Mouse (Mus musculus): ENCODE measurements around the gene Kif26b. TPM values are rescaled to one million over a fixed set of nuclear protein-coding genes. Genes with fewer than 3 reads are reported as not detected.

Kif26b gene
- polyA plus RNA-seq, 1 experiment from 2014 or later: 0.44 TPM

DNA sequence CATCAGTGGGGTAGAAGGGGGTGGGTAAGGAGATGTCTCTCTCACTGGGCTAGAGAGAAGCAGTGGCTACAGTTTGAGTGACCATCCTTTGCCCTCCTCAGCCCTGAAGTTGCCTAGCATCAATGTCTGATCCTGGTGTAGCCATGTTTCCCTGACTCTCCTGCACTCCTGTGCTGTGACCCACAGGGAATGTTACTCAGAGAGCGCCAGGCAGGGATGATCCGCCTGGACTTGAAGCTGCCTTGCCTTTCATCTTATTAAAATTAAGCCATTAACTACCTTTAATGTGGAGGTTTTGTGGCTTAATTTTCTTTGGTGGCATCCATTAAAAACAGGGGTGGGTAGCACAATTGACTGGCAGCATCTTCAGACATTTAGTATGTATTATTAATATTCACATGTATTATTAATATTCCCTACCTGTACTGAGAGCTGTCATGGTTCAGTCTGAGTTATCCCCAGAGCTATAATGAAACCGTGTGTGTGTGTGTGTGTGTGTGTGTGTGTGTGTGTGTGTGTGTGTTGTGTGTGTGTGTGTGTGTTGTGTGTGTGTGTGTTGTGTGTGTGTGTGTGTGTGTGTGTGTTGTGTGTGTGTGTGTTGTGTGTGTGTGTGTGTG is 233.3 kb downstream of the Kif26b start:
- no peak for ATAC-seq
- Histone ChIP-seq H3K9ac (replicated peaks; ENCODE audit: low read depth) (no peak overlapping the region), H3K4me2 (replicated peaks; ENCODE audit: low read depth, low read length) (no peak overlapping the region), H3K4me1 (ENCODE audit: insufficient read depth, low read depth, low read length) (no peaks in the 10 kb centered on the region), H3K4me3 (ENCODE audit: low read depth, low read length) (no peak overlapping the region), H3K27me3 (replicated peaks; ENCODE audit: insufficient read depth, low read length) (no peaks in the 10 kb centered on the region), H3K36me3 (ENCODE audit: insufficient read depth, low read length) (no peaks in the 10 kb centered on the region), H3K27ac (ENCODE audit: low read length) (no peak overlapping the region), H3K9me3 (ENCODE audit: low read length) (no peaks in the 10 kb centered on the region)
- DNase-seq (ENCODE audit: low spot score): no peak
- WGBS: 88% methylated on average over 3 of the region's 3 CpGs
- TF ChIP-seq EP300 (IDR thresholded peaks at IDR 0.05) (no peak), CTCF (IDR thresholded peaks at IDR 0.05) (no peak)

DNA sequence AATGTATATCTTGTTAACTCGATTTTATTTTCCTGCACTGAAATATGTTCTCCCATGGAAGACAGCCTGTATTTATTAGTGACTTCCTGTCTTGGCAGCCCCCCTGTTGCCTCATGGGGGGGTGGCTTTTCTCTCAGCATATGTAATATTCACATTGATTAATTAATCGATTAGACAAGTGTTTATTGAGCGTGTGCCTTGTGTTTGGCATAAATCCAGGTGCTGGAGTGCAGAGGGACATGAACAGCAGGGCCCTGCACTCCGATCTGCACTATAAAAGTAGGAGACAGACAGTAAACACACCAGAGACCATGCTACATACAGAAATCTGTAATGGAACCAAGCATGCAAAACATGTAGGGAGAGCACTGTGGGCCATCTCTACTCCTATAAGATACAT is 236.0 kb downstream of the Kif26b start:
- H3K27me3 ChIP-seq (replicated peaks; ENCODE audit: insufficient read depth, low read length): no peaks in the 10 kb centered on the region
- H3K9ac ChIP-seq (replicated peaks; ENCODE audit: low read depth): no peak overlapping the region
- no peaks in the 10 kb centered on the region for H3K4me1 ChIP-seq (ENCODE audit: insufficient read depth, low read depth, low read length)
- 36% methylated on average over 4 of the region's 4 CpGs for WGBS
- no peak for ATAC-seq
- no peak overlapping the region for H3K4me2 ChIP-seq (replicated peaks; ENCODE audit: low read depth, low read length)
- no peaks in the 10 kb centered on the region for H3K36me3 ChIP-seq (ENCODE audit: insufficient read depth, low read length)
- TF ChIP-seq CTCF (IDR thresholded peaks at IDR 0.05) (no peak), EP300 (IDR thresholded peaks at IDR 0.05) (no peak)
- H3K27ac ChIP-seq (ENCODE audit: low read length): no peak overlapping the region
- no peaks in the 10 kb centered on the region for H3K9me3 ChIP-seq (ENCODE audit: low read length)
- no peak for DNase-seq (ENCODE audit: low spot score)
- no peak overlapping the region for H3K4me3 ChIP-seq (ENCODE audit: low read depth, low read length)

DNA sequence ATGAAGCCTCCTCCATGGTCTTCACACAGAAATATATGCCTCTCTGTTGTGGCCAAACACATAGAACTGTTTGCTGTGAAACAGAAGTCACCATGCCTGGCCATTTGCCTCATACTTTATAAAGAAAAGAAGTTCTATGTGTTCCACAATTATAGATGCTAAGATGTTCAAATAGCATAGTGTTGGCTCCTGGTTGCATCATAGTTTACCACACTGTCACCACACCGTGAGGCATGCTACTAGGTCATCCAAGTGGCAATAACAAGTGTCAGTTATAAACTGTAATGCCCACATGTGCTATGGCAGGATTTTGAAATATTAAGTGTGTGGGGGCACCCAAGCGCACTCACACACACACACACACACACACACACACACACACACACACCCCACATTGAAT is 236.7 kb downstream of the Kif26b start:
- no peak for DNase-seq (ENCODE audit: low spot score)
- no peak for TF ChIP-seq CTCF (IDR thresholded peaks at IDR 0.05)
- TF ChIP-seq EP300 (IDR thresholded peaks at IDR 0.05): no peak
- H3K9ac ChIP-seq (replicated peaks; ENCODE audit: low read depth): no peak overlapping the region
- no peaks in the 10 kb centered on the region for H3K27me3 ChIP-seq (replicated peaks; ENCODE audit: insufficient read depth, low read length)
- no peaks in the 10 kb centered on the region for H3K36me3 ChIP-seq (ENCODE audit: insufficient read depth, low read length)
- H3K9me3 ChIP-seq (ENCODE audit: low read length): no peaks in the 10 kb centered on the region
- no peak overlapping the region for H3K27ac ChIP-seq (ENCODE audit: low read length)
- H3K4me2 ChIP-seq (replicated peaks; ENCODE audit: low read depth, low read length): no peak overlapping the region
- H3K4me1 ChIP-seq (ENCODE audit: insufficient read depth, low read depth, low read length): no peaks in the 10 kb centered on the region
- no peak overlapping the region for H3K4me3 ChIP-seq (ENCODE audit: low read depth, low read length)
- no peak for ATAC-seq
- 56% methylated on average over 2 of the region's 2 CpGs for WGBS

DNA sequence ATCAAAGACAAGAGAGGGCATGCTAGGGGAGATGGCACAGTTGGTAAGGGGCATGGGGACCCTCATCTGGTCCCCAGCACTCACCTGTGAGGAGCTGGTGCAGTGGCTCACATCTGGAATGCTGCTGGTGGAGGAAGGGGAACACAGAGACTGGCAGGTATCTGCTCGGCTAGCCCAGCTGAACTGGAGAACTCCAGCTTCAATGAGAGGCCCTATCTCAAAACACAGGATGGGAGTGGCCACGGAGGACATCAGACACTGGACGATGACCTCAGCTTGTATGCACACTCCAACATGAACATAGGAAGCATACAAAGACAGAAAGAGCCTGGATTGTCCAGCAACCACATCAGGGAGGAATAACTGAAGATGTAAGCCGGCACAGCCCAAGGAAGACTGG is 240.1 kb downstream of the Kif26b start:
- no peak overlapping the region for H3K27ac ChIP-seq (ENCODE audit: low read length)
- DNase-seq (ENCODE audit: low spot score) (no peak), ATAC-seq (no peak)
- H3K9ac ChIP-seq (replicated peaks; ENCODE audit: low read depth): no peak overlapping the region
- no peaks in the 10 kb centered on the region for H3K36me3 ChIP-seq (ENCODE audit: insufficient read depth, low read length)
- no peaks in the 10 kb centered on the region for H3K9me3 ChIP-seq (ENCODE audit: low read length)
- H3K27me3 ChIP-seq (replicated peaks; ENCODE audit: insufficient read depth, low read length): no peaks in the 10 kb centered on the region
- H3K4me2 ChIP-seq (replicated peaks; ENCODE audit: low read depth, low read length): no peak overlapping the region
- no peak overlapping the region for H3K4me3 ChIP-seq (ENCODE audit: low read depth, low read length)
- WGBS: 65% methylated on average over 4 of the region's 4 CpGs
- H3K4me1 ChIP-seq (ENCODE audit: insufficient read depth, low read depth, low read length): no peaks in the 10 kb centered on the region
- no peak for TF ChIP-seq CTCF (IDR thresholded peaks at IDR 0.05)
- TF ChIP-seq EP300 (IDR thresholded peaks at IDR 0.05): no peak

DNA sequence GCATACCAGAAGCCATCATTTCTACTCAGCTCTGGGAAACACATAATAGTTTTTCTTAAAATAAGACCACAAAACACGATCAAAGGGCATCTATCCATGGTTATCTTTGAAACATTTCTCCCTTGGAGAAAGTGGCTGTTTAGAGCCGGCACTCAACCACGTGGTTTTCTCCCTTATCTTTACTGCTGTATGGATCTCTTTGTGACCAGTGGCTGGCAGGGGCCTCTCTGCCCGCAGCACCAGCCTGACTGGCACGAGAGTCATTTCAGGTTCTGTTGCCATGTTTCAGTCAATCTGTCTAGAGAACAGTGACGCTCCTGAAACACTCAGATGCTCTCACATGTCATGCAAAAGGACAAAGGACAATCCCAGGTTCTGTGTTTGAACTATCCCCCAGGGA is 241.1 kb downstream of the Kif26b start:
- Histone ChIP-seq H3K4me1 (ENCODE audit: insufficient read depth, low read depth, low read length) (no peaks in the 10 kb centered on the region), H3K27ac (ENCODE audit: low read length) (no peak overlapping the region), H3K4me3 (ENCODE audit: low read depth, low read length) (no peak overlapping the region), H3K27me3 (replicated peaks; ENCODE audit: insufficient read depth, low read length) (no peaks in the 10 kb centered on the region), H3K36me3 (ENCODE audit: insufficient read depth, low read length) (no peaks in the 10 kb centered on the region), H3K9ac (replicated peaks; ENCODE audit: low read depth) (no peak overlapping the region), H3K4me2 (replicated peaks; ENCODE audit: low read depth, low read length) (no peak overlapping the region), H3K9me3 (ENCODE audit: low read length) (no peaks in the 10 kb centered on the region)
- WGBS: 48% methylated on average over 6 of the region's 6 CpGs
- no peak for TF ChIP-seq EP300 (IDR thresholded peaks at IDR 0.05)
- no peak for TF ChIP-seq CTCF (IDR thresholded peaks at IDR 0.05)
- no peak for DNase-seq (ENCODE audit: low spot score)
- ATAC-seq: no peak

DNA sequence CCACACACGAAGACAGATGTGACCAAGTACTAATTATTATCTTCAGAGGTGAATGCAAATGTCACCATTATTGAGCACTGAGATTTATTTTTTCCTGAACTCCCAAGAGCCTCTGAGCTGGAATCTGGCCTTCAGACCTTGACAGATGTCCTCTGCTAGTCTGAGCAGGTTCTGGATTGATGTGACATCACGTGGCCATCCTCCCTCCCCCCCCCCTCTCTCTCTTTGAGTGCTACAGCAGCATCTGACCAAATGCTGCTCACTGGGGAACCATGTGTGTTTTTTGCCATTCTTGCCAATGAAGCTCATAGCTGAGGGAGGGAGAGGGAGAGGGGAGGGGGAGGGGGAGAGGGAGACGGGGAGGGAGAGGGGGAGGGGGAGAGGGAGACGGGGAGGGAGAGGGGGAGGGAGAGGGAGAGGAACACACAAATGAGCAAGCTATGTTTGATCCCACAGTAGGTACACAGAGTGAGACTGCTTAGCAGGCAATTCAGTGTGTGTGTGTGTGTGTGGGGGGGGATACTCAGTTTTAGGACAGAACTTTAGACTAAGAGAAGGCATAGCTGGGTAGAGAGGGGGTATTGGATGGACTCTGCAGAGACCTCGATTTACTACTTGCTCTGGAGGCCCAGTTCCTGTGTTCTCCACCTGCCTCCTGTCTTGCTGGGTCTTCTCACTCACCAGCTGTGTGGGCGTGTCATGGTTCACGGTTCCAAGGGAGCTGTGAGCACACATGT is 241.9 kb downstream of the Kif26b start:
- no peaks in the 10 kb centered on the region for H3K9me3 ChIP-seq (ENCODE audit: low read length)
- no peaks in the 10 kb centered on the region for H3K27me3 ChIP-seq (replicated peaks; ENCODE audit: insufficient read depth, low read length)
- H3K4me1 ChIP-seq (ENCODE audit: insufficient read depth, low read depth, low read length): no peaks in the 10 kb centered on the region
- H3K36me3 ChIP-seq (ENCODE audit: insufficient read depth, low read length): no peaks in the 10 kb centered on the region
- TF ChIP-seq EP300 (IDR thresholded peaks at IDR 0.05) (no peak), CTCF (IDR thresholded peaks at IDR 0.05) (no peak)
- DNase-seq (ENCODE audit: low spot score) (no peak), ATAC-seq (no peak)
- no peak overlapping the region for H3K27ac ChIP-seq (ENCODE audit: low read length)
- WGBS: 42% methylated on average over 6 of the region's 7 CpGs
- H3K4me3 ChIP-seq (ENCODE audit: low read depth, low read length): no peak overlapping the region
- no peak overlapping the region for H3K9ac ChIP-seq (replicated peaks; ENCODE audit: low read depth)
- H3K4me2 ChIP-seq (replicated peaks; ENCODE audit: low read depth, low read length): no peak overlapping the region
